In the genomic region with DNA sequence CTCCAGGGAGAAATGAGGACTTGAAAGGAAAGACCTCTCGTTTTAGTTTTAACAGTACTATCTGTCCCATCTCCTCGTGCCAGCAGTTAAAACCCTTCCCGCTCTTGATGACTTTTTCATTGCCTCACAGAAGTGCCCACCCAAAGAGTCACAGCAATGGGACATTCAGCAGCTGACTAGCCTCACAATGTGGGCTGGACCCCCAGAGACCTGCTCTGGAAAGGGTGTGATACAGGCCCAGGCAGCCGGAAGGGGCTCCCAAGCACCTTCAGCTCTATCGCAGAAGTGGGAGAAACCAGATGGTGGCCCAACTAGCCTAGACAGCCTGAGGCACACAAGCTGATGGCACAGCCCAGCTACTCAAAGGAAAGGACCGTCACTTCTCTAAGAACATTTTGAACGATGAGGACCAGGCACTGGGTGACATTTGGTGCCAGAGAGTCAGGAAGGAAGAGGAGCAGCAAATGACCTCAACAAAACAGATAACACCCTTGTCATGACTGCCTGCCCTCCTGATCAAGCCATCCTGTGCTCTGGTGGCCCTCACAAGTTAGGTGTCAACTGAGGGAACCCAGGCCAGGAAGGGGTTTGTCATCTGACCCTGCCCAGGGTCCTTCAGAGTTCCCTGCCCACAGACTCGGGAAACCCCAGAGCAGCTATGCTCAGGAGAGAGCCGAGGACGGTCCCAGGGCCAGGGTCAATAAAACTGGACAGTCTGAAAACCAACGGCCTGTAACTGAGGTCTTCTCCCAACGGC, we compare ENCODE assay signal across 8 mouse cellular contexts. TPM values are rescaled to one million over a fixed set of nuclear protein-coding genes. Genes with fewer than 3 reads are reported as not detected.
DNase-seq lines count a peak whose midpoint lies in the region; ATAC-seq and TF ChIP-seq lines count a peak whose summit lies in the region.

No protein-coding gene starts in this region.

- ATAC-seq in kidney, embryonic 14.5 days (ENCODE audit: low FRiP score, low TSS enrichment) = no peak
- ATAC-seq in intestine, postnatal 0 days = no peak
- no peak for ATAC-seq in midbrain, embryonic 12.5 days (ENCODE audit: low FRiP score, low read depth)
- no peak for ATAC-seq in granulocyte monocyte progenitor cell, adult 5-6 weeks (replicated peaks; ENCODE audit: poor library complexity, severe bottlenecking)

- 8% methylated on average over 12 of the region's 12 CpGs for WGBS in kidney, embryonic 14.5 days
- 37% methylated on average over 12 of the region's 12 CpGs for WGBS in intestine, postnatal 0 days
- WGBS in midbrain, embryonic 12.5 days = 50% methylated on average over 12 of the region's 12 CpGs

- peak overlapping the region; percentile 92 for H3K4me2 ChIP-seq in kidney, embryonic 14.5 days (replicated peaks; ENCODE audit: low read depth, low read length)
- peak overlapping the region; percentile 92 for H3K4me2 ChIP-seq in intestine, postnatal 0 days (replicated peaks; ENCODE audit: low read depth)
- peak overlapping the region; percentile 79 for H3K4me2 ChIP-seq in midbrain, embryonic 12.5 days (replicated peaks)

- no peaks in the 10 kb centered on the region for H3K36me3 ChIP-seq in kidney, embryonic 14.5 days (ENCODE audit: control insufficient read depth, insufficient read depth, low read length)
- no peaks in the 10 kb centered on the region for H3K36me3 ChIP-seq in intestine, postnatal 0 days (ENCODE audit: control insufficient read depth, insufficient read depth)
- H3K36me3 ChIP-seq in midbrain, embryonic 12.5 days = no peaks in the 10 kb centered on the region

- no peaks in the 10 kb centered on the region for H3K27me3 ChIP-seq in kidney, embryonic 14.5 days (ENCODE audit: control insufficient read depth, insufficient read depth, low read length)
- no peaks in the 10 kb centered on the region for H3K27me3 ChIP-seq in intestine, postnatal 0 days (replicated peaks; ENCODE audit: control insufficient read depth, insufficient read depth, low read length)
- peaks cover 58% of the 10 kb centered on the region for H3K27me3 ChIP-seq in midbrain, embryonic 12.5 days

- no peaks in the 10 kb centered on the region for H3K9me3 ChIP-seq in kidney, embryonic 14.5 days (ENCODE audit: control insufficient read depth, low read length)
- no peaks in the 10 kb centered on the region for H3K9me3 ChIP-seq in intestine, postnatal 0 days (ENCODE audit: control insufficient read depth)
- no peaks in the 10 kb centered on the region for H3K9me3 ChIP-seq in midbrain, embryonic 12.5 days

- H3K9ac ChIP-seq in kidney, embryonic 14.5 days (ENCODE audit: low read depth, low read length) = peak overlapping the region; percentile 79; the same call in 1 of the 2 replicates
- H3K9ac ChIP-seq in intestine, postnatal 0 days (ENCODE audit: low read depth, low read length) = peak overlapping the region; percentile 82
- H3K9ac ChIP-seq in midbrain, embryonic 12.5 days (replicated peaks) = 0 out of 2 replicates have a peak overlapping the region, but pooled peaks have one; percentile 75

- DNase-seq in kidney, postnatal 14 days = no peak
- no peak for DNase-seq in gastrocnemius, adult 8-10 months (ENCODE audit: low spot score in 2 of 2)
- no peak for DNase-seq in spleen, postnatal 36 days (ENCODE audit: low spot score in 2 of 2)

- no peak for TF ChIP-seq CTCF in cortical plate, adult 2 months (IDR thresholded peaks at IDR 0.05; ENCODE audit: extremely low read depth, insufficient read depth, low read length)
- TF ChIP-seq CTCF in intestine, postnatal 0 days (IDR thresholded peaks at IDR 0.05; ENCODE audit: low read depth) = no peak

- H3K4me3 ChIP-seq in kidney, embryonic 14.5 days (ENCODE audit: low read length) = peak overlapping the region; percentile 79
- peak overlapping the region; percentile 74 for H3K4me3 ChIP-seq in cortical plate, adult 2 months (ENCODE audit: insufficient read depth, low read length)
- H3K4me3 ChIP-seq in intestine, postnatal 0 days (ENCODE audit: low read depth, low read length) = peak overlapping the region; percentile 79
- H3K4me3 ChIP-seq in midbrain, embryonic 12.5 days = peak overlapping the region; percentile 54

- H3K4me1 ChIP-seq in kidney, embryonic 14.5 days (ENCODE audit: control insufficient read depth, insufficient read depth, low read length) = peaks cover 45% of the 10 kb centered on the region
- peaks cover 10% of the 10 kb centered on the region for H3K4me1 ChIP-seq in cortical plate, adult 2 months (ENCODE audit: control insufficient read depth, insufficient read depth, low read length)
- peaks cover 6% of the 10 kb centered on the region for H3K4me1 ChIP-seq in intestine, postnatal 0 days (replicated peaks; ENCODE audit: control insufficient read depth, insufficient read depth, low read length)
- peaks cover 48% of the 10 kb centered on the region for H3K4me1 ChIP-seq in midbrain, embryonic 12.5 days

- H3K27ac ChIP-seq in kidney, embryonic 14.5 days (ENCODE audit: low read depth, low read length) = peak overlapping the region; percentile 43
- H3K27ac ChIP-seq in cortical plate, adult 2 months (ENCODE audit: insufficient read depth, low read length) = no peak overlapping the region
- peak overlapping the region; percentile 92 for H3K27ac ChIP-seq in intestine, postnatal 0 days (ENCODE audit: low read depth, low read length)
- H3K27ac ChIP-seq in midbrain, embryonic 12.5 days (replicated peaks) = no peak overlapping the region

- TF ChIP-seq POLR2A in cortical plate, adult 2 months (IDR thresholded peaks at IDR 0.05; ENCODE audit: extremely low read depth, insufficient read depth, low read length) = no peak

RNA-seq across cellular contexts. Expression of gene Sh2b3, which starts 2.3 kb away (rescaled TPM):
- 18.1 and 22.9 TPM in 2 replicates for polyA plus RNA-seq in kidney, embryonic 14.5 days (2014; fragmentation: Nextera tagmentation; extraction: Ambion mirVana)
- polyA plus RNA-seq in cortical plate, adult 2 months (2012; rRNA removed) = 19.4 and 19.6 TPM in 2 replicates
- polyA plus RNA-seq in intestine, postnatal 0 days (2015; fragmentation: Nextera tagmentation; extraction: Ambion mirVana) = 11.8 and 12.2 TPM in 2 replicates
- polyA plus RNA-seq in midbrain, embryonic 12.5 days (2016; fragmentation: Nextera tagmentation; extraction: Ambion mirVana) = 8.8 and 9.0 TPM in 2 replicates
- 31.5 and 32.8 TPM in 2 replicates for total RNA-seq in granulocyte monocyte progenitor cell, adult 5-6 weeks (2014; fragmentation: Nextera tagmentation)
- total RNA-seq in granulocyte monocyte progenitor cell, adult 5-6 weeks (2017) = 11.9 and 12.5 TPM in 2 replicates
- 10 to 100 TPM; 11.4 to 13.1 (median 12.3) TPM for total RNA-seq in gastrocnemius, adult 8-10 months (2022)

RNA-seq across cellular contexts. Expression of gene Pheta1, which starts 13.6 kb away (rescaled TPM):
- 16.1 and 22.6 TPM in 2 replicates for polyA plus RNA-seq in kidney, embryonic 14.5 days (2014; fragmentation: Nextera tagmentation; extraction: Ambion mirVana)
- 12.9 and 13.2 TPM in 2 replicates for polyA plus RNA-seq in cortical plate, adult 2 months (2012; rRNA removed)
- polyA plus RNA-seq in intestine, postnatal 0 days (2015; fragmentation: Nextera tagmentation; extraction: Ambion mirVana) = 65.0 and 66.5 TPM in 2 replicates
- 53.0 and 53.5 TPM in 2 replicates for polyA plus RNA-seq in midbrain, embryonic 12.5 days (2016; fragmentation: Nextera tagmentation; extraction: Ambion mirVana)
- total RNA-seq in granulocyte monocyte progenitor cell, adult 5-6 weeks (2014; fragmentation: Nextera tagmentation) = 0.62 and 2.6 TPM in 2 replicates
- 1.1 and 2.2 TPM in 2 replicates for total RNA-seq in granulocyte monocyte progenitor cell, adult 5-6 weeks (2017)
- total RNA-seq in gastrocnemius, adult 8-10 months (2022) = 1 to 10 TPM; 5.0 to 5.7 (median 5.2) TPM

Comparison
In these comparisons a context has a peak if more than half of its experiments do, and no peak if none do; other contexts are left out.
1. H3K27ac ChIP-seq: peak in kidney, embryonic 14.5 days (single experiment) and intestine, postnatal 0 days (single experiment); none in cortical plate, adult 2 months (single experiment) and midbrain, embryonic 12.5 days (single experiment).
2. Peak in every context shown above with its lines, with median percentiles within 50 percentile points of each other: H3K4me2 ChIP-seq, H3K4me3 ChIP-seq and H3K9ac ChIP-seq.